9 mouse cellular contexts compared by ENCODE assay signal in the genomic region with DNA sequence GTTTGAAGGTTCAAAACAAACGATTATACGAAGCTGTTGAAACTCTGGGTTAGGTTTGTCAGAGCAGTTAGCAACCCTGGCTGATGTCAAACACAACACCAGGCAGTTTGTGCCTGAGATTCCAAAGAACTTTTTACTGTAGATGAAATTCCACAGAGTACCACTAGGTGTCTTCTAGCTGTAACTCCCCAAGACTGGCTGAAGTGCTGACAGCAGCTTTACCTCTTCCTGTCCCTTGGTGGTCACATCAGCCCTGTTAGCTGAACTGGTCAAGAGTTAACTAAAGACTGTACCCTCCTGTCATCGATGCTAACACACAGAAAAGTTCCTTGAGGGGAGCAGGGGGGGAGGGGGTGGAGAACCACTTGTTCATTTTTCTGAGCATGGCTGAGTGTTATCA. TPM values are rescaled to one million over a fixed set of nuclear protein-coding genes. Genes with fewer than 3 reads are reported as not detected.
DNase-seq lines count a peak whose midpoint lies in the region; ATAC-seq lines count a peak whose summit lies in the region.
"Had no signal": no experiment of that assay in that cellular context is flagged by ENCODE, and none has a peak within 500 bp of the region (broad histone marks: within the 10 kb centered on the region; RNA-seq: fewer than 3 reads in every experiment).

No protein-coding gene starts in this region.

- DNase-seq in cerebellum, adult 9-10 months = peak; percentile 26
- no peak for DNase-seq in cerebellum, postnatal 25 days
- DNase-seq in lung, postnatal 4 days = no peak
- peak; percentile 1 for DNase-seq in retina, adult 2 months (ENCODE audit: low read depth, low spot score)
- no peak for DNase-seq in spleen, postnatal 14 days (ENCODE audit: low spot score in 2 of 2)
- DNase-seq in heart, postnatal 25 days (ENCODE audit: low spot score) = no peak
- DNase-seq: liver, embryonic 13.5 days had no signal

- H3K4me2 ChIP-seq in lung, embryonic 15.5 days = no peak overlapping the region
- H3K4me2 ChIP-seq: liver, embryonic 13.5 days had no signal

- H3K9me3 ChIP-seq in lung, embryonic 15.5 days = no peaks in the 10 kb centered on the region
- H3K9me3 ChIP-seq: liver, embryonic 13.5 days had no signal

- intact Hi-C loops in heart, postnatal 25 days (cut with DNase I) = loop anchor here (10.0 kb wide), 1 partner anchor 134 kb away; no protein-coding TSS in a partner anchor

- H3K27ac ChIP-seq in lung, embryonic 15.5 days = no peak overlapping the region
- H3K27ac ChIP-seq: liver, embryonic 13.5 days had no signal

- ATAC-seq in lung, embryonic 15.5 days (ENCODE audit: borderline replicate concordance, extremely low read depth, low FRiP score, low TSS enrichment) = peak; percentile 41; the same call in 1 of the 2 replicates
- ATAC-seq in granulocyte monocyte progenitor cell, adult 5-6 weeks (replicated peaks; ENCODE audit: poor library complexity, severe bottlenecking) = peak; percentile 90

- peaks cover 9% of the 10 kb centered on the region; the same call in 1 of the 2 replicates for H3K4me1 ChIP-seq in lung, embryonic 15.5 days
- H3K4me1 ChIP-seq: liver, embryonic 13.5 days had no signal

- no peak overlapping the region for H3K9ac ChIP-seq in lung, embryonic 15.5 days
- H3K9ac ChIP-seq: liver, embryonic 13.5 days had no signal

- H3K27me3 ChIP-seq in lung, embryonic 15.5 days = no peaks in the 10 kb centered on the region
- H3K27me3 ChIP-seq: liver, embryonic 13.5 days had no signal

- H3K36me3 ChIP-seq in lung, embryonic 15.5 days = no peaks in the 10 kb centered on the region
- H3K36me3 ChIP-seq: liver, embryonic 13.5 days had no signal

- no peak overlapping the region for H3K4me3 ChIP-seq in lung, embryonic 15.5 days
- H3K4me3 ChIP-seq: liver, embryonic 13.5 days had no signal

- 21% methylated on average over 3 of the region's 3 CpGs for WGBS in lung, embryonic 15.5 days

RNA-seq across cellular contexts. Expression of a gene that starts 46.0 kb away (rescaled TPM):
- 8.1 and 8.5 TPM in 2 replicates for polyA plus RNA-seq in lung, embryonic 15.5 days (2015; fragmentation: Nextera tagmentation; extraction: Ambion mirVana)
- total RNA-seq in granulocyte monocyte progenitor cell, adult 5-6 weeks (2014; fragmentation: Nextera tagmentation) = 15.3 and 19.3 TPM in 2 replicates
- total RNA-seq in granulocyte monocyte progenitor cell, adult 5-6 weeks (2017) = 21.8 and 22.4 TPM in 2 replicates
- total RNA-seq in heart, postnatal 25 days (2021) = not detected

Comparison
In these comparisons a context has a peak if more than half of its experiments do, and no peak if none do; other contexts are left out.
1. DNase-seq: peak in cerebellum, adult 9-10 months (single experiment) and retina, adult 2 months (single experiment); none in cerebellum, postnatal 25 days (0 of 2), lung, postnatal 4 days (0 of 2), spleen, postnatal 14 days (0 of 2) and heart, postnatal 25 days (single experiment).
2. RNA of a gene that starts 46.0 kb away (total RNA-seq): 15.3 to 22.4 TPM in granulocyte monocyte progenitor cell, adult 5-6 weeks; not detected in heart, postnatal 25 days; every median in the first group is over 10 times any median in the second.